Mouse (Mus musculus): ENCODE results near the gene Ccr9.
"Not testable (repeated sequence)": the region's sequence is repeated elsewhere in the genome, so short reads cannot be mapped to it uniquely, and the experiment has no call there.

The Ccr9 gene

GRCm38 (mm10) chr9:123716301-123716700, 38.1 kb downstream of the Ccr9 start:
- no peak for DNase-seq (ENCODE audit: low spot score in 2 of 2)

- DNase-seq (ENCODE audit: low spot score in 2 of 2): peak; percentile 79 to 87
These were observed 39.2 kb downstream of the Ccr9 start, which contains the start of gene Lztfl1 for GRCm38 (mm10) chr9:123717186-123718008. Gene Lztfl1 (minus strand): TSS chr9:123717697.

GRCm38 (mm10) chr9:123722737-123723493, 44.7 kb downstream of the Ccr9 start:
- DNase-seq (ENCODE audit: low spot score in 2 of 2): no peak

GRCm38 (mm10) chr9:123731271-123731670, 53.0 kb downstream of the Ccr9 start:
- no peak for DNase-seq (ENCODE audit: low spot score in 2 of 2)

GRCm38 (mm10) chr9:123734133-123734532, 55.9 kb downstream of the Ccr9 start:
- DNase-seq (ENCODE audit: low spot score in 2 of 2): no peak

- DNase-seq (ENCODE audit: low spot score in 2 of 2): no peak
These were observed 62.6 kb downstream of the Ccr9 start for GRCm38 (mm10) chr9:123740799-123741198.

- not testable (repeated sequence) for DNase-seq (ENCODE audit: low spot score in 2 of 2)
These were observed 71.4 kb downstream of the Ccr9 start for GRCm38 (mm10) chr9:123749687-123750086.

GRCm38 (mm10) chr9:123754333-123754732, 76.1 kb downstream of the Ccr9 start:
- peak; percentile 16 to 24 for DNase-seq (ENCODE audit: low spot score in 2 of 2)

- no peak for DNase-seq (ENCODE audit: low spot score in 2 of 2)
These were observed 78.5 kb downstream of the Ccr9 start for GRCm38 (mm10) chr9:123756752-123757151.

GRCm38 (mm10) chr9:123757326-123757725, 79.1 kb downstream of the Ccr9 start:
- DNase-seq (ENCODE audit: low spot score in 2 of 2): no peak

- DNase-seq (ENCODE audit: low spot score in 2 of 2): no peak
These were observed 79.9 kb downstream of the Ccr9 start for GRCm38 (mm10) chr9:123758156-123758555.

GRCm38 (mm10) chr9:123758645-123759044, 80.4 kb downstream of the Ccr9 start:
- DNase-seq (ENCODE audit: low spot score in 2 of 2): no peak

GRCm38 (mm10) chr9:123760806-123761205, 82.6 kb downstream of the Ccr9 start:
- no peak for DNase-seq (ENCODE audit: low spot score in 2 of 2)

- peak in 1 of 2 experiments; percentile 9 for DNase-seq (ENCODE audit: low spot score in 2 of 2)
These were observed 84.6 kb downstream of the Ccr9 start for GRCm38 (mm10) chr9:123762886-123763285.

GRCm38 (mm10) chr9:123763771-123764170, 85.5 kb downstream of the Ccr9 start:
- DNase-seq (ENCODE audit: low spot score in 2 of 2): no peak

GRCm38 (mm10) chr9:123766996-123767395, 88.8 kb downstream of the Ccr9 start:
- no peak for DNase-seq (ENCODE audit: low spot score in 2 of 2)

GRCm38 (mm10) chr9:123768443-123768842, 90.2 kb downstream of the Ccr9 start:
- no peak for DNase-seq (ENCODE audit: low spot score in 2 of 2)

- no peak for DNase-seq (ENCODE audit: low spot score in 2 of 2)
These were observed 91.3 kb downstream of the Ccr9 start for GRCm38 (mm10) chr9:123769532-123769931.

GRCm38 (mm10) chr9:123773299-123773698, 95.1 kb downstream of the Ccr9 start:
- peak in 1 of 2 experiments; percentile 20 for DNase-seq (ENCODE audit: low spot score in 2 of 2)

- no peak for DNase-seq (ENCODE audit: low spot score in 2 of 2)
These were observed 110.8 kb downstream of the Ccr9 start for GRCm38 (mm10) chr9:123788855-123789529.

- DNase-seq (ENCODE audit: low spot score in 2 of 2): peak in 1 of 2 experiments; percentile 41
These were observed 117.9 kb downstream of the Ccr9 start for GRCm38 (mm10) chr9:123796174-123796573.

- DNase-seq (ENCODE audit: low spot score in 2 of 2): no peak
These were observed 123.3 kb downstream of the Ccr9 start for GRCm38 (mm10) chr9:123801527-123801926.

Measured in spleen, postnatal 14 days (tissue).